Mouse (Mus musculus) liver, embryonic 14.5 days (tissue): ENCODE data around the gene Tfcp2l1.

Experiments used
- CTCF ChIP-seq: IDR thresholded peaks from 2 replicates; pipeline ENCODE4 v1.5.1; 2016; ENCODE audit warnings: antibody characterized with exemption, low read depth, control low read depth
- EP300 ChIP-seq: IDR thresholded peaks from 2 replicates; pipeline ENCODE4 v1.6.1; 2016; ENCODE audit warnings: antibody characterized with exemption, low read depth

- TF ChIP-seq CTCF (no peak), EP300 (no peak)
These were observed 71.6 kb downstream of the Tfcp2l1 start for GRCm38 (mm10) chr1:118699118-118699890.
